Mouse (Mus musculus) hindbrain, embryonic 16.5 days (tissue): ENCODE results near the gene Manba. TPM values are rescaled to one million over a fixed set of nuclear protein-coding genes. Genes with fewer than 3 reads are reported as not detected.

Experiments used
- ATAC-seq: fragments of 200-750 bp; cut with Nextera tagmentation; 2 replicates; pipeline ENCODE4 v1.8.0; 2017; ENCODE audit warnings: moderate TSS enrichment, moderate library complexity
- H3K27ac ChIP-seq: fragments of 300-500 bp; sonication (generic); 2 replicates; pipeline ENCODE4 v1.5.1; 2014; ENCODE audit warnings: low read depth, mild to moderate bottlenecking, control low read depth, low read length, moderate library complexity
- H3K27me3 ChIP-seq: fragments of 300-500 bp; sonication (generic); replicated peaks from 2 replicates; pipeline ENCODE4 v1.6.1; 2014; ENCODE audit warnings: low read length; ENCODE audit not compliant: control insufficient read depth, insufficient read depth
- H3K36me3 ChIP-seq: fragments of 300-500 bp; sonication (generic); 2 replicates; pipeline ENCODE4 v1.6.1; 2014; ENCODE audit warnings: mild to moderate bottlenecking, low read length, moderate library complexity, mixed read lengths; ENCODE audit not compliant: control insufficient read depth, insufficient read depth
- H3K4me1 ChIP-seq: fragments of 300-500 bp; sonication (generic); 2 replicates; pipeline ENCODE4 v1.6.1; 2014; ENCODE audit warnings: low read depth, low read length; ENCODE audit not compliant: control insufficient read depth, insufficient read depth
- H3K4me2 ChIP-seq: fragments of 300-500 bp; sonication (generic); 2 replicates; pipeline ENCODE4 v1.6.1; 2014; ENCODE audit warnings: mild to moderate bottlenecking, low read length, control low read depth, moderate library complexity
- H3K4me3 ChIP-seq: fragments of 300-500 bp; sonication (generic); 2 replicates; pipeline ENCODE4 v1.5.1; 2014; ENCODE audit warnings: mild to moderate bottlenecking, low read length, control low read depth, moderate library complexity
- H3K9ac ChIP-seq: fragments of 300-500 bp; sonication (generic); 2 replicates; pipeline ENCODE4 v1.6.1; 2014; ENCODE audit warnings: low read depth, mild to moderate bottlenecking, control low read depth, low read length, moderate library complexity
- H3K9me3 ChIP-seq: fragments of 300-500 bp; sonication (generic); 2 replicates; pipeline ENCODE4 v1.6.1; 2014; ENCODE audit warnings: mild to moderate bottlenecking, low read length, moderate library complexity; ENCODE audit not compliant: control insufficient read depth
- WGBS: fragments of 180-500 bp; shearing (Covaris S2); extraction: QIAGEN DNeasy Blood & Tissue Kit; methylation state at CpG from one replicate; pipeline ENCODE4 v1.1.7; 2014; 5-methylcytosine and 5-hydroxymethylcytosine counted together
- polyA plus RNA-seq: library from polyadenylated mRNA; unstranded; fragments of >200 nt; fragmentation: Nextera tagmentation; extraction: Ambion mirVana; gene quantifications from 2 replicates; pipeline ENCODE4 v1.2.1, GENCODE M21; 2015

Gene Manba
- 9.0 and 9.5 TPM in 2 replicates for polyA plus RNA-seq

- peak within 1 kb of the TSS; percentile 82 for H3K9ac ChIP-seq
- WGBS, result 1% methylated on average over 48 of the region's 48 CpGs
- peak within 1 kb of the TSS; percentile 72 for H3K4me3 ChIP-seq
- peak within 1 kb of the TSS; percentile 97 for H3K4me2 ChIP-seq
- no peaks in the 10 kb centered on the region for H3K9me3 ChIP-seq
- no peaks in the 10 kb centered on the region for H3K27me3 ChIP-seq
- no peaks in the 10 kb centered on the region for H3K36me3 ChIP-seq
- H3K4me1 ChIP-seq, result no peaks in the 10 kb centered on the region
- H3K27ac ChIP-seq, result 0 out of 2 replicates have a peak within 1 kb of the TSS, but pooled peaks have one; percentile 16
- ATAC-seq, result peak; percentile 97
Observed at GRCm38 (mm10) chr3:135485128-135485899, at the start of gene Manba. Manba (plus strand) TSS chr3:135485611.

GRCm38 (mm10) chr3:135436901-135437616, 48.4 kb upstream of the Manba start:
- Histone ChIP-seq H3K36me3 (no peaks in the 10 kb centered on the region), H3K4me1 (peaks cover 21% of the 10 kb centered on the region), H3K9ac (peak overlapping the region; percentile 74), H3K27me3 (no peaks in the 10 kb centered on the region), H3K4me3 (peak overlapping the region; percentile 85), H3K27ac (peak overlapping the region; percentile 100), H3K4me2 (peak overlapping the region; percentile 69), H3K9me3 (no peaks in the 10 kb centered on the region)
- no peak for ATAC-seq
- 38% methylated on average over 14 of the region's 14 CpGs for WGBS

GRCm38 (mm10) chr3:135437758-135438495, 47.5 kb upstream of the Manba start, which contains the start of gene Ube2d3:
Ube2d3 (plus strand) TSS chr3:135438149.
- H3K4me3 ChIP-seq, result peak within 1 kb of the TSS; percentile 85
- H3K27me3 ChIP-seq, result no peaks in the 10 kb centered on the region
- H3K36me3 ChIP-seq, result no peaks in the 10 kb centered on the region
- H3K9ac ChIP-seq, result peak within 1 kb of the TSS; percentile 99
- H3K4me2 ChIP-seq, result peak within 1 kb of the TSS; percentile 69
- H3K4me1 ChIP-seq, result peaks cover 24% of the 10 kb centered on the region
- H3K9me3 ChIP-seq, result no peaks in the 10 kb centered on the region
- H3K27ac ChIP-seq, result peak within 1 kb of the TSS; percentile 100
- WGBS, result 0% methylated on average over 56 of the region's 56 CpGs
- ATAC-seq, result peak; percentile 96

- WGBS, result under 1% methylated on average over 39 of the region's 50 CpGs
- H3K4me2 ChIP-seq, result peak overlapping the region; percentile 21; the same call in 1 of the 2 replicates
Observed at GRCm38 (mm10) chr3:135438531-135438912, 46.9 kb upstream of the Manba start.

GRCm38 (mm10) chr3:135438913-135439531, 46.4 kb upstream of the Manba start:
- Histone ChIP-seq H3K4me1 (peaks cover 30% of the 10 kb centered on the region), H3K9ac (peak overlapping the region; percentile 99), H3K9me3 (no peaks in the 10 kb centered on the region), H3K36me3 (no peaks in the 10 kb centered on the region), H3K4me3 (peak overlapping the region; percentile 85), H3K27me3 (no peaks in the 10 kb centered on the region), H3K4me2 (peak overlapping the region; percentile 98), H3K27ac (peak overlapping the region; percentile 100)
- WGBS, result 0% methylated on average over 46 of the region's 76 CpGs
- peak; percentile 68 for ATAC-seq

More at GRCm38 (mm10) chr3:135438531-135438912, 46.9 kb upstream of the Manba start:
- Histone ChIP-seq H3K9me3 (no peaks in the 10 kb centered on the region), H3K36me3 (no peaks in the 10 kb centered on the region), H3K4me1 (peaks cover 30% of the 10 kb centered on the region), H3K27ac (peak overlapping the region; percentile 100), H3K9ac (peak overlapping the region; percentile 99), H3K27me3 (no peaks in the 10 kb centered on the region), H3K4me3 (peak overlapping the region; percentile 85)
- ATAC-seq, result peak; percentile 79

GRCm38 (mm10) chr3:135439651-135440050, 45.8 kb upstream of the Manba start:
- H3K36me3 ChIP-seq, result no peaks in the 10 kb centered on the region
- H3K4me2 ChIP-seq, result peak overlapping the region; percentile 98
- H3K27ac ChIP-seq, result peak overlapping the region; percentile 100
- no peaks in the 10 kb centered on the region for H3K9me3 ChIP-seq
- no peaks in the 10 kb centered on the region for H3K27me3 ChIP-seq
- no peak for ATAC-seq
- H3K4me1 ChIP-seq, result peaks cover 30% of the 10 kb centered on the region
- peak overlapping the region; percentile 85 for H3K4me3 ChIP-seq
- peak overlapping the region; percentile 99 for H3K9ac ChIP-seq
- 2% methylated on average over 15 of the region's 15 CpGs for WGBS

- H3K27ac ChIP-seq, result no peak overlapping the region
- ATAC-seq, result no peak
- WGBS, result 24% methylated on average over 7 of the region's 7 CpGs
Observed at GRCm38 (mm10) chr3:135440221-135440620, 45.2 kb upstream of the Manba start.

GRCm38 (mm10) chr3:135440621-135441020, 44.8 kb upstream of the Manba start:
- Histone ChIP-seq H3K9me3 (no peaks in the 10 kb centered on the region), H3K4me3 (peak overlapping the region; percentile 85), H3K27ac (no peak overlapping the region), H3K9ac (peak overlapping the region; percentile 99; the same call in 1 of the 2 replicates), H3K27me3 (no peaks in the 10 kb centered on the region), H3K36me3 (no peaks in the 10 kb centered on the region), H3K4me1 (peaks cover 30% of the 10 kb centered on the region), H3K4me2 (peak overlapping the region; percentile 98)
- WGBS, result 46% methylated on average over 10 of the region's 10 CpGs
- no peak for ATAC-seq

More at GRCm38 (mm10) chr3:135440221-135440620, 45.2 kb upstream of the Manba start:
- peaks cover 30% of the 10 kb centered on the region for H3K4me1 ChIP-seq
- no peaks in the 10 kb centered on the region for H3K27me3 ChIP-seq
- peak overlapping the region; percentile 98 for H3K4me2 ChIP-seq
- peak overlapping the region; percentile 99 for H3K9ac ChIP-seq
- H3K4me3 ChIP-seq, result peak overlapping the region; percentile 85
- H3K36me3 ChIP-seq, result no peaks in the 10 kb centered on the region
- no peaks in the 10 kb centered on the region for H3K9me3 ChIP-seq
